Mouse (Mus musculus) small intestine, adult 2 months (tissue): ENCODE data around the gene Pmf1. TPM values are rescaled to one million over a fixed set of nuclear protein-coding genes. Genes with fewer than 3 reads are reported as not detected.
A peak's percentile ranks its signal among the peaks of the same experiment; 100 is the strongest.

Experiments
- H3K27ac ChIP-seq: fragments of 200-500 bp; 2 replicates; pipeline ENCODE4 v1.5.1; 2012; ENCODE audit warnings: low read depth, low read length, control low read depth, inconsistent platforms; ENCODE audit not compliant: insufficient read depth
- H3K27me3 ChIP-seq: fragments of 200-500 bp; 2 replicates; pipeline ENCODE4 v1.6.1; 2012; ENCODE audit warnings: mild to moderate bottlenecking, moderate library complexity, low read length, inconsistent platforms; ENCODE audit not compliant: control insufficient read depth, insufficient read depth
- H3K36me3 ChIP-seq: fragments of 200-500 bp; 2 replicates; pipeline ENCODE4 v1.6.1; 2012; ENCODE audit warnings: mild to moderate bottlenecking, low read length, control low read depth, inconsistent platforms; ENCODE audit not compliant: control insufficient read depth, insufficient read depth
- H3K4me1 ChIP-seq: fragments of 200-500 bp; 2 replicates; pipeline ENCODE4 v1.6.1; 2012; ENCODE audit warnings: low read length, inconsistent platforms, mixed read lengths; ENCODE audit not compliant: control insufficient read depth, insufficient read depth, insufficient read length
- H3K4me3 ChIP-seq: fragments of 200-500 bp; 2 replicates; pipeline ENCODE4 v1.5.1; 2012; ENCODE audit warnings: low read depth, mild to moderate bottlenecking, control low read depth, inconsistent platforms, low read length, moderate library complexity
- CTCF ChIP-seq: fragments of 200-500 bp; IDR thresholded peaks from 2 replicates; pipeline ENCODE4 v1.5.1; 2012; ENCODE audit warnings: low read depth, mild to moderate bottlenecking, control low read depth, inconsistent platforms, low read length, moderate library complexity, mixed read lengths; ENCODE audit not compliant: insufficient replicate concordance, insufficient read length; ENCODE audit errors: extremely low read depth
- POLR2A ChIP-seq: fragments of 200-500 bp; IDR thresholded peaks from 2 replicates; pipeline ENCODE4 v1.6.1; 2012; ENCODE audit warnings: low read depth, mild to moderate bottlenecking, control low read depth, inconsistent platforms, low read length, moderate library complexity
- WGBS: fragments of 180-500 bp; shearing (Covaris S2); methylation state at CpG from one replicate; pipeline ENCODE4 v1.1.7; 2018; 5-methylcytosine and 5-hydroxymethylcytosine counted together
- polyA plus RNA-seq: library from polyadenylated mRNA; depleted of rRNA; stranded (reverse); fragments of >200 nt; gene quantifications from 2 replicates; pipeline ENCODE4 v1.2.3, GENCODE M21; 2012; rRNA removed

Gene Pmf1
- polyA plus RNA-seq, result 52.3 and 108 TPM in 2 replicates

DNA sequence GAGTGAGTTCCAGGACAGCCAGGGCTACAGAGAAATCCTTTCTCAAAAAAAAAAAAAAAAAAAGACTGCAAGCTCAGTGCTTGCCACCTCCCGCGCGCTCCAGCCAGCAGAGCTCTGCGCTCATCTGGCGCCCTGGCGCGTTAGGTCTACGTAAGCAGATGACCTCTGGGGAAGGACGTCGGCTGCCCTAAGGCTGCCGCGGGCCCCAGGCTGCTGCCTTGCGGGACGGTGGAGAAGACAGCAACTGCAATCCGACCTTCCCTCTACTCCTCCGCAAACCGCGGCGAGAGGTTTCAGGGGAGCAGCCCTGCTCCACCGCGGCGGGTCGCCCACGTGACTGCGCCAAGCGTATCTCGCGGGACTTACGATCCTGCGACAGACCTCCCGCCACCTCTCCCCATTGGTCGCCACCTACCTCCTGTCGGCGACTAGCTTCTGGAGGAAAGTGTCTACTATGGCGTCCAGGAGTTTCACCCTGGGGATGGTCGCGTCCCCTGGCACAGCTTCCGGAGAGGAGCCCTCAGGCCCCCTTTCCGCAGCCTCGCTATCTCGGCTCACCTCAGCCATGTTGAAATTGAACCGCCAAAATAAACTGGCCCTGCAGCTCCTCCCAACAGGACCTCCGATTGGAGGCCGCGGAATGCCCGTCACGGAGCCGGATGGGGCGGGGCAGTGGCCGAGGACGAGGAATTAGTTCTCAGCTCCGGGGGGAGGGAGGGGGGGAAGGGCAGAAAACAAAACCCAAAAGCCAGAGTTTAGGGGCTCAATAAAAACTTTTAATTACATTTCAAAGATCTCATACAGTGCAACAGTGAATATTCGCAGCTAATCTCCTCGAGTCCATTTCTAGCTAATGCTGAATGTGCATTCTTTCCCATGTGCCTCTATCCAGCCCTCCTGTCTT is at the start of gene Pmf1:
Gene Pmf1 (minus strand): TSS at position 591 of the 904 bp plus-strand sequence.
- Histone ChIP-seq H3K27me3 (no peaks in the 10 kb centered on the region), H3K27ac (peak within 1 kb of the TSS; percentile 94), H3K4me3 (peak within 1 kb of the TSS; percentile 78), H3K4me1 (peaks cover 29% of the 10 kb centered on the region), H3K36me3 (peaks cover 16% of the 10 kb centered on the region)
- no peak for TF ChIP-seq CTCF
- peak; percentile 81 for TF ChIP-seq POLR2A
- WGBS, result under 1% methylated on average over 54 of the region's 54 CpGs

DNA sequence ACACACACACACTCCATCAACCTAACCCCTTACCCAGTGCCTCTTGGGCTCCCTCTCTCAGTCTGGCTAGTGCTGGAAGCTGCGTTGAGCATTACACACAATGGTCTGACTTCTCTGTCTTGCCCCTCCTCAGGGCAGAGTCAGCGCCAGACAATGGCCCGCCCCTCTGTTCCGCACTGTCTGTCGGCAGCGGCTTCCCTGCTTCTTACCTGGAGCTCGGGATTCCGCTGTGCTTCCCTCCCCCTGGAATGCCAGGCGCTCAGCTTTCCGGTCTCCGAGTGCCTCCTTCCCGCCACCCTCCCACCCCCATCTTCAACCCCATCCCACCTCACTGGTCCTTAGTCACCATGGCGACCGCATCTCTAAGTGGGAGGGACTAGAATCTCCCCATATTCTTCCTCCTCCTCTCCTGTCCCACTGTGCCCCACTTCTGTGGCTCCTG is 48.7 kb upstream of the Pmf1 start:
- 16% methylated on average over 14 of the region's 14 CpGs for WGBS
- H3K27me3 ChIP-seq, result no peaks in the 10 kb centered on the region
- H3K4me3 ChIP-seq, result no peak overlapping the region
- peaks cover 7% of the 10 kb centered on the region for H3K36me3 ChIP-seq
- H3K27ac ChIP-seq, result no peak overlapping the region
- peaks cover 17% of the 10 kb centered on the region; the same call in 1 of the 2 replicates for H3K4me1 ChIP-seq
- TF ChIP-seq POLR2A (no peak), CTCF (no peak)

DNA sequence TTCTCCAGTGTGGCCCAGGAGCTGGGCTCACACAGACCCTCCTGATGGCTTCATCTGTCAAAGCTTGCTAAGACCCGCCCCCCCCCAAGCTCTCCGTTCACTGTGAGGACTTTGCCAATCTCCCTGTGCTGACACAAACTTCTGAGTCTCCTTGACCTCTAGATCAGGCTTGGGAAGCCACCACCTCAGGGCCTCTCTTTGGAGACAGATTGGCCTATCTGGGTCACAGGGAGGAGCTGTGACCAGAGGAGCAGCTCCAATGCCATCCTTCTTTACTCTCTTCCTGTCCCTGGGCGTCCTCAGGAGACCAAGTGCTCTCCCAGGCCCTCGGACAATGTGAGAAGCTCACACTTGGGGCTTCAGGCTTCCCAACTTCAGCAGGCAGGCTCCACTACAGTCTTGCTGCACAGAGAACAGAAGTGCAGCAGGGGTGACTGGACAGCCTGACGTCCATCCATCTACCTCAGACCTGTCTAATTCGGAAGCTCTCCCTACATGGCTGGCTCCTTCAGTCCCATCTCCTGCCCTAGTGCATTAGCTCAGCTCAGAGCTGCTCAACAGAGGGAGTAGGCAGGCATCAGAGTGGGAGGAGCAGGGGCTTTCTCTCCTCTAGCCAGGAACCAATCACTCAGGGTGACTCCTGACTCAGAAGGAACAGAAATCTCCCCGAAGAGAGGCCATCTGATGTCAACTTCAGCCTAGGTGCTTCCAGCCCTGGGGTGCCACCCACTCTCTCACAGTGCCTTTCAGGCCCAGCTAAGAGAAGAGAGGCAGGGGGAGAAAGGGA is 46.8 kb upstream of the Pmf1 start:
- WGBS, result 63% methylated on average over 7 of the region's 7 CpGs

DNA sequence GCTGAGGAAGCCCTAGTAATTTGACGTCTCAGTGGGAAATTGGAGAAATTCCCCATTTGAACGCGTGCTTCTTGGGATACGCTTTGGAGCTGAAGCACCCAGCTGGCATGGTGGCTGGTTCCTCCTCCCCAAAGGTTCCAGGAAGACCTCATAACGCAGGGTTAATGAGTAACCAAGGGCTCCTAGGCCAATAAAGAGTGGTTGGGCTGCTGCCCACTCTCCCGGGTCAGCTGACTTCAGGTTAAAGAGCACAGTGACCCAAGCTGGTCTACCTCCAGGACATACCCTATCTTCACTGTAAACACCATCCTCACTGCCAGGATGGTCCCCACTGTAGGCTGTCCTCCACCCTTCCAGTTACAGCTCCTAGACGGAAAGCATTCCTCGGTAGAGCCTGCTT is 46.2 kb upstream of the Pmf1 start:
- Histone ChIP-seq H3K36me3 (peaks cover 26% of the 10 kb centered on the region), H3K27me3 (no peaks in the 10 kb centered on the region), H3K27ac (peak overlapping the region; percentile 98), H3K4me1 (peaks cover 32% of the 10 kb centered on the region), H3K4me3 (no peak overlapping the region; the same call in 1 of the 2 replicates)
- WGBS, result 25% methylated on average over 8 of the region's 8 CpGs
- peak; percentile 27; the same call in 1 of the 2 replicates for TF ChIP-seq POLR2A
- no peak for TF ChIP-seq CTCF

More for the DNA sequence above, 46.8 kb upstream of the Pmf1 start:
- Histone ChIP-seq H3K27me3 (no peaks in the 10 kb centered on the region), H3K4me1 (peaks cover 29% of the 10 kb centered on the region), H3K36me3 (peaks cover 20% of the 10 kb centered on the region), H3K27ac (peak overlapping the region; percentile 98), H3K4me3 (no peak overlapping the region)
- TF ChIP-seq CTCF, result no peak

DNA sequence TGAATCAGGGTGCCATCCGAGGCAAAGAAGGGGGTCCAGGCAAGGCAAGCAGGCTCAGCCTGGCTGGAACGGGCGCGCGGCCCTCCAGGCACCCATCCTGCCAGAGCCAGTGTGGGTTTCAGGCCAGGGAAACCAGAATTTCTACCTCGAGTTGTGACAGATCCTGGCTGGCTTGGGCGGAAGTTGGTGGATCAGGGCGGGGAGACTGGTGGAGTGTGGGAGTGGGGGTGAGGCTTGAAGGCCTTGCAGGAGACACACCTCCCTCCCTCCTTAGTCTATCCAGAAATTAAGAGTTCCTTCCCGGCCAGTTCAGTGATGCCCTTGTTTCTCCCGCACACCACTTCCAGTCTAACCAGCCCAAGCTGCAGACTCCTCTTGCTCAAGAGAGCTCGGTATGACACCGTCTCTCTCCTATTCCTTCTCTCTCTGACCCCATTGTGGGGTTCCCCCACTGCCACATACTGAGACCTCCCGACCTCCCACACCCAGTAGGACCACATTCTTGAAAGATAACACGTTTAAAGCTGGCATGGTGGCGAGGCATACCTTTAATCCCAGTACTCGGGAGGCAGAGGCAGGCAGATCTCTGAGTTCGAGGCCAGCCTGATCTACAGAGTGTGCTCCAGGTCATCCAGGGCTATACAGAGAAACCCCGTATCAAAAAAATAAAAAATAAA is 45.6 kb upstream of the Pmf1 start:
- peaks cover 38% of the 10 kb centered on the region for H3K4me1 ChIP-seq
- H3K27me3 ChIP-seq, result no peaks in the 10 kb centered on the region
- H3K27ac ChIP-seq, result peak overlapping the region; percentile 98
- H3K36me3 ChIP-seq, result peaks cover 32% of the 10 kb centered on the region
- peak overlapping the region; percentile 73 for H3K4me3 ChIP-seq
- WGBS, result 25% methylated on average over 18 of the region's 18 CpGs
- TF ChIP-seq POLR2A (peak; percentile 24; the same call in 1 of the 2 replicates), CTCF (no peak)

DNA sequence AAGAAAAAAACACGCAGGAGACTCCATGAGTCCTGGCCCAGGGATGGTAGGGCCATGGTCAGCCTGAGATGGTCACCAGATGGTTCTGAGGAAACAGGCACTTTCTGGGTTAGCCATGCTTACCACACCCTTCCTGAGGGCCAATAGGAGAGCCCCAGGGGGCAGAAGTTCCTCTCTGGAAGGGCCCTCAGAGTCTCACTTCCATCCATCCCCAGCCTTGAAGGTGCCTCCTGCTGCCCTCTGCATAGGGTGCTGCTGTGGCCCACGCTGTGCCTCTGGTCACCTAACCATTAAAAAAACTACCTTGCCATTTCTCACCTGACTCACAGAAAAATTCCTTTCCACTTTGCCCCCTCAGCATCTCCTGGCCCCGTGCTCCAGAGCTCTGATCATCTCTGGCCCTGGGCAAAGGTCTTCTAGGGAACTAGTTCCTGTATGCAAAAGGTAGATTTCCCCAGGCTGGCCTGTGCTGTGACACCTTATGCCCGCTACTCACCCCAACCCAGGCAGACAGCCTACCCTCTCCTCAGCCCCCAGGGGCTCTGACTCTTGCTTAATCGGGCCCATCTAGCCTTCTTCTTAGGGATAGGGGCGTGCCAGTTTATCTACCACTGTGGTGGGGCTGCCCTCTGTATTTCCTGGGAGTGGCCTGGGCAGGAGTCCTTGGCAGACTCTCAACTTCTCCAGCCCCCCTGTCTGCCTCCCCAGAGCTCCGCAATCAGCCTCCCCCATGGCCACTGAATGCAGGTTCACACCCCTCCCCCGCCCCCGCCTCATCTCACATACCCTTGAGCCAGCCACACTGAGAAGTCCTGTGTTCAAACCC is 44.8 kb upstream of the Pmf1 start:
- peaks cover 39% of the 10 kb centered on the region for H3K4me1 ChIP-seq
- H3K4me3 ChIP-seq, result peak overlapping the region; percentile 73
- peaks cover 39% of the 10 kb centered on the region for H3K36me3 ChIP-seq
- peak overlapping the region; percentile 98 for H3K27ac ChIP-seq
- no peak for TF ChIP-seq CTCF
- no peak for TF ChIP-seq POLR2A
- no peaks in the 10 kb centered on the region for H3K27me3 ChIP-seq
- 23% methylated on average over 9 of the region's 9 CpGs for WGBS
